Mouse (Mus musculus) erythroblast, embryonic 14.5 days (primary cell): ENCODE data around the gene Spats2l.

ENCODE experiments used
- GATA1 ChIP-seq: IDR thresholded peaks from 2 replicates; pipeline ENCODE4 v1.6.1; 2012; ENCODE audit warnings: low read length, inconsistent platforms, mixed read lengths
- TAL1 ChIP-seq: IDR thresholded peaks from 3 replicates; pipeline ENCODE4 v1.6.1; 2012; ENCODE audit warnings: low read length, inconsistent platforms, mixed read lengths

DNA sequence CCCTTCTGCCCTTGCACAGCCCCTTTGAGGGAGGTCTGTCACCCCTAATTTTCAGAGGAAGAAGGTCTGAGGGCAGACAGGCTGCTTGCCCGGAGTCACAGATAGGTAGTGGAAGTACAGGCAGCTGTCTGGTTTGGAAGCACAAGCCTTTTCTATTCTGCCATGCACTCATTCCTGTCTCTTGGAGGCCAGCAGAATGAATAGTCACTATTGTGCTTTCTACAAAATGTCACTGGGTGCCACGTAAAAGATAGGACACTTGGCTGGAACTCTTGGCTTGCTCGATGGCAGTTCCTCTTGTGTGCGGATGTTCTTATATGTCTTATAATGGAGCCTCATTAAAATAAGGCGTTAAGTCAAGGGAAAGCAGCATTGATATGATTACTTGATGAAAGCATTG is 15.9 kb downstream of the Spats2l start:
- TF ChIP-seq GATA1 (no peak), TAL1 (no peak)
